Mouse (Mus musculus): ENCODE measurements around the gene Adra2c. TPM values are rescaled to one million over a fixed set of nuclear protein-coding genes. Genes with fewer than 3 reads are reported as not detected.

Gene Adra2c
- total and polyA plus RNA-seq, 2 experiments = not detected

DNA sequence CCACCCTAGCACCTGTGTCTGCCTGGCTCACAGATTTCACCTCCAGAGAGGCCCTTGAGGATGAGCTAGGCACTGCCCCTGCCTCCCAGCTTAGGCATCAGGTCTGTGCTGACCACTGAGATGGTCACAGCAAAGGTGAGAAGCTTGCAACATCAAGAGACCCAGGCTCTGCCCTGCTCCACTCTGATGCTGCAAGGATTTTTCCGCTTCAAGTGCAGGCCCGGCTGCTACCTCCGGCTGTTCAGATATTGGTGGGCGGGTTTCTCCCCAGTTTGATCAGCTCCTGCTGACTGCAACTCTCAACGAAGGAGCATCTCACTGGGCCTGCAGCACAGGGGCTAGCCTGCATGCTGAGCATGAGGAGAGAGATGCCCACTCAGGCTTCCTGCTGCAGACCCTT lies 8.1 kb downstream of the Adra2c start:
- no peaks in the 10 kb centered on the region for H3K36me3 ChIP-seq (ENCODE audit: control insufficient read depth, insufficient read depth, low read length)
- DNase-seq (ENCODE audit: extremely low read depth, low read depth, low spot score) = no peak
- no peak overlapping the region for H3K9ac ChIP-seq (ENCODE audit: low read depth, low read length)
- H3K4me3 ChIP-seq (ENCODE audit: insufficient read depth, low read depth, low read length) = no peak overlapping the region
- no peaks in the 10 kb centered on the region for H3K79me2 ChIP-seq (ENCODE audit: control insufficient read depth, insufficient read depth, low read length)
- 65% methylated on average over 5 of the region's 5 CpGs for WGBS
- 0 out of 2 replicates have a peak, but pooled peaks cover 2% of the 10 kb centered on the region for H3K4me1 ChIP-seq (ENCODE audit: control insufficient read depth, insufficient read depth, low read length)
- TF ChIP-seq CTCF (IDR thresholded peaks at IDR 0.05; ENCODE audit: low read depth, low read length) = no peak
- no peak for TF ChIP-seq POLR2A (IDR thresholded peaks at IDR 0.05; ENCODE audit: extremely low read depth, insufficient read depth, low read length)
- H3K27ac ChIP-seq (replicated peaks; ENCODE audit: insufficient read depth, low read depth, low read length) = no peak overlapping the region
- H3K27me3 ChIP-seq (ENCODE audit: control insufficient read depth, insufficient read depth, low read length) = no peaks in the 10 kb centered on the region

DNA sequence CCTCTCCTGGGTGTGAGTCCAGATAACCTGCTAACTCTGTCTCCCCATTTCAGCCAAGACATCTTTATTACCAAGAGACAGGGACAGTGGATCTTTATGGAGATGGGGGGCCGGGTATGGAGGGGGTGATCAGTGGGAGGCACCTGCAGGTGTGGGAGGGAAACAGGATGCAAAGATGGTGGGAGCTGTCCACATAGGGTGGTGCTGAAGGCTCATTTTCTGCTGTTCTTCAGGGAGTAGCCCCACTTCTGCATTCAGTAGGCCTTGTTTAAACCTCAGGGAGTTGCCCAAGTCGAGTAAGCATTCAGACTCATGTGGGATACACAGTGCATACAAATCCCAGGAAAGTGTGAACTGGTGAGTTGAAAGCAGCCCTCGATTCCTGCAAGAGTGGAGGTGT lies 21.5 kb downstream of the Adra2c start:
- Histone ChIP-seq H3K27ac (replicated peaks; ENCODE audit: insufficient read depth, low read depth, low read length) (no peak overlapping the region), H3K9ac (ENCODE audit: low read depth, low read length) (no peak overlapping the region), H3K4me1 (ENCODE audit: control insufficient read depth, insufficient read depth, low read length) (no peaks in the 10 kb centered on the region), H3K36me3 (ENCODE audit: control insufficient read depth, insufficient read depth, low read length) (no peaks in the 10 kb centered on the region), H3K79me2 (ENCODE audit: control insufficient read depth, insufficient read depth, low read length) (no peaks in the 10 kb centered on the region), H3K4me3 (ENCODE audit: insufficient read depth, low read depth, low read length) (no peak overlapping the region), H3K27me3 (ENCODE audit: control insufficient read depth, insufficient read depth, low read length) (peaks cover 3% of the 10 kb centered on the region; the same call in 1 of the 2 replicates)
- 12% methylated on average over 3 of the region's 3 CpGs for WGBS
- no peak for DNase-seq (ENCODE audit: extremely low read depth, low read depth, low spot score)
- TF ChIP-seq CTCF (IDR thresholded peaks at IDR 0.05; ENCODE audit: low read depth, low read length) = no peak
- TF ChIP-seq POLR2A (IDR thresholded peaks at IDR 0.05; ENCODE audit: extremely low read depth, insufficient read depth, low read length) = no peak

DNA sequence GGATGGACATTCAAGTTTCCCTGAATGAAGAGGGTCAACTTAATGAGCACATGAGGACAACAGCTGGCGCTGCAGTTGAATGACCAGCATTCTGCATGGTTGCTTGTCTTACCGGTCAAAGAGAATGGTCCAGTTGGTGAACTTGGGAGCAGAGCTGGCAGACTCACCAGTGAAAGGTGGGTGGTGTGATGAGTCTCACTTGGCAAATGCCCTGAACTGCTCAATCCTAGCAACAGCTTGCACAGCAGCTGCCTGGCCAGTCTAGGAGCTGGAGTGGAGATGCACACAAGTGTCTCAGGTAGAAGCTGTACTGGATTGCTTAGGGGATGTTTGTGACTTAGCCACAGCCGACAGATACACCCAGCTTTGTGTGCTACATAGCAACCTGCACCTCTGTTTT lies 26.1 kb downstream of the Adra2c start:
- no peaks in the 10 kb centered on the region for H3K4me1 ChIP-seq (ENCODE audit: control insufficient read depth, insufficient read depth, low read length)
- 81% methylated on average over 3 of the region's 3 CpGs for WGBS
- no peak for TF ChIP-seq POLR2A (IDR thresholded peaks at IDR 0.05; ENCODE audit: extremely low read depth, insufficient read depth, low read length)
- no peak for TF ChIP-seq CTCF (IDR thresholded peaks at IDR 0.05; ENCODE audit: low read depth, low read length)
- H3K79me2 ChIP-seq (ENCODE audit: control insufficient read depth, insufficient read depth, low read length) = no peaks in the 10 kb centered on the region
- H3K27me3 ChIP-seq (ENCODE audit: control insufficient read depth, insufficient read depth, low read length) = no peaks in the 10 kb centered on the region
- H3K9ac ChIP-seq (ENCODE audit: low read depth, low read length) = no peak overlapping the region
- H3K36me3 ChIP-seq (ENCODE audit: control insufficient read depth, insufficient read depth, low read length) = no peaks in the 10 kb centered on the region
- H3K27ac ChIP-seq (replicated peaks; ENCODE audit: insufficient read depth, low read depth, low read length) = no peak overlapping the region
- no peak overlapping the region for H3K4me3 ChIP-seq (ENCODE audit: insufficient read depth, low read depth, low read length)
- no peak for DNase-seq (ENCODE audit: extremely low read depth, low read depth, low spot score)

DNA sequence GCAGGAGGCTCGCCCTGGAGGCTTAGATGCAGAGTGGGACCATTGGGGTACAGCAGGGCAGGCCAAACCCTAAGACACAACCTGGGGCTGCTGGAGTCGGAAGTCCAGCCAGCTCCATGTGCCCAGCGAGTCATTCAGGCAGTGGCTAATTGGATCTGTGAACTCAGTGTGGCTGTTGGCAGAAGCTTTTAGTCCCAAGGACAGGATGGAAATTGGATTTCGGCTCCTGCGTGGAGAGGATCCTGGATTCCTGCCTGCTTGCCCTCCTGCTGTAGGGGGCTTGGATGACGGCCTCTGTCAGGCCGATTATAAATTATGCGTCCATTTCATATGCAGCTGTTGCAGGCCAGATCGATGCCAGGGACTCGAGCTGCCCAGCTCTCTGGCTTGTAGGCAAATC lies 27.2 kb downstream of the Adra2c start:
- Histone ChIP-seq H3K36me3 (ENCODE audit: control insufficient read depth, insufficient read depth, low read length) (no peaks in the 10 kb centered on the region), H3K4me1 (ENCODE audit: control insufficient read depth, insufficient read depth, low read length) (no peaks in the 10 kb centered on the region), H3K4me3 (ENCODE audit: insufficient read depth, low read depth, low read length) (no peak overlapping the region), H3K79me2 (ENCODE audit: control insufficient read depth, insufficient read depth, low read length) (no peaks in the 10 kb centered on the region), H3K27ac (replicated peaks; ENCODE audit: insufficient read depth, low read depth, low read length) (no peak overlapping the region), H3K9ac (ENCODE audit: low read depth, low read length) (no peak overlapping the region), H3K27me3 (ENCODE audit: control insufficient read depth, insufficient read depth, low read length) (no peaks in the 10 kb centered on the region)
- WGBS = 73% methylated on average over 10 of the region's 10 CpGs
- no peak for DNase-seq (ENCODE audit: extremely low read depth, low read depth, low spot score)
- TF ChIP-seq POLR2A (IDR thresholded peaks at IDR 0.05; ENCODE audit: extremely low read depth, insufficient read depth, low read length) (no peak), CTCF (IDR thresholded peaks at IDR 0.05; ENCODE audit: low read depth, low read length) (no peak)

DNA sequence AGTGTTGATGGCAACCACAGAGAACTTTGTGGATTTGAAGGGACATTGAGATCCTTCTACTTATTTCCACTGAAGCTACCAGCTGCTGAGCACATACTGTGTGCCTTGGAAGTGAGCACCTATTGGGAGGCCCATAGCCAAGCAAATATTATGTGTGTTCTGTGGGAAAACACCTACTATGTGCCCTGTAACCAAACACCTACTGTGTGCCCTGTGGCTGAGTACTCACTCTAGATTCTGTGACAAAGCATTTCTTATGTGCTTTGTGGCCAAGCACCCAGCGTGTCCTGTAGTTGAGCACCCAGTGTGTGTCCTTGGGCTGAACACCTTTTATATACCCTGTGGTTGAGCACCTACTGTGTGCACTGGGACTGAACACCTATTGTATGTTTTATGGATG lies 28.6 kb downstream of the Adra2c start:
- no peaks in the 10 kb centered on the region for H3K79me2 ChIP-seq (ENCODE audit: control insufficient read depth, insufficient read depth, low read length)
- no peak for TF ChIP-seq POLR2A (IDR thresholded peaks at IDR 0.05; ENCODE audit: extremely low read depth, insufficient read depth, low read length)
- no peak for TF ChIP-seq CTCF (IDR thresholded peaks at IDR 0.05; ENCODE audit: low read depth, low read length)
- H3K27ac ChIP-seq (replicated peaks; ENCODE audit: insufficient read depth, low read depth, low read length) = no peak overlapping the region
- no peaks in the 10 kb centered on the region for H3K27me3 ChIP-seq (ENCODE audit: control insufficient read depth, insufficient read depth, low read length)
- WGBS = 90% methylated on average over 1 of the region's 1 CpGs
- no peak for DNase-seq (ENCODE audit: extremely low read depth, low read depth, low spot score)
- no peak overlapping the region for H3K4me3 ChIP-seq (ENCODE audit: insufficient read depth, low read depth, low read length)
- H3K36me3 ChIP-seq (ENCODE audit: control insufficient read depth, insufficient read depth, low read length) = no peaks in the 10 kb centered on the region
- H3K4me1 ChIP-seq (ENCODE audit: control insufficient read depth, insufficient read depth, low read length) = no peaks in the 10 kb centered on the region
- no peak overlapping the region for H3K9ac ChIP-seq (ENCODE audit: low read depth, low read length)

DNA sequence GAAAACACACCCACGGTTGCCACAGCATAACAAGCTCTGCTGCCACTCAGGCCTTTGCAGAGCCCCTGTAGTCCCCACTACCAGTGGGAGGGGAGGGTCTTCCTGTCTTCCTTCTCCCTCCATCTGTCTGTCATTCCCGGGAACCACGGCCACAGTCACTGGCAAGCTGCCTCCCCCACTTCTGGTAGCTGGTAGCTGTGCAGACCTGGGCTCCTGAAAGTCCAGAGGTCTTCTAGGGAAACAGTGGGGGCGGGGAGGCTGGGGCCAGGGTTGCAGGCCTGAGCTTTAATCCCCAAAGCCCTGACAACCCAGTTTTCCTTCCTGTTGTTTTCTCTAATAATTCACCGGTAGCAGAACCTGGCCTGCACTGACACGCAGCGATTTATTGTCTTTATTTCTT lies 31.7 kb downstream of the Adra2c start:
- WGBS = 49% methylated on average over 7 of the region's 7 CpGs
- Histone ChIP-seq H3K79me2 (ENCODE audit: control insufficient read depth, insufficient read depth, low read length) (no peaks in the 10 kb centered on the region), H3K9ac (ENCODE audit: low read depth, low read length) (no peak overlapping the region), H3K4me1 (ENCODE audit: control insufficient read depth, insufficient read depth, low read length) (no peaks in the 10 kb centered on the region), H3K27ac (replicated peaks; ENCODE audit: insufficient read depth, low read depth, low read length) (no peak overlapping the region), H3K4me3 (ENCODE audit: insufficient read depth, low read depth, low read length) (no peak overlapping the region), H3K27me3 (ENCODE audit: control insufficient read depth, insufficient read depth, low read length) (peaks cover 2% of the 10 kb centered on the region; the same call in 1 of the 2 replicates), H3K36me3 (ENCODE audit: control insufficient read depth, insufficient read depth, low read length) (no peaks in the 10 kb centered on the region)
- TF ChIP-seq CTCF (IDR thresholded peaks at IDR 0.05; ENCODE audit: low read depth, low read length) (no peak), POLR2A (IDR thresholded peaks at IDR 0.05; ENCODE audit: extremely low read depth, insufficient read depth, low read length) (no peak)
- DNase-seq (ENCODE audit: extremely low read depth, low read depth, low spot score) = no peak
